Mouse (Mus musculus): ENCODE results near the gene Tent5c. TPM values are rescaled to one million over a fixed set of nuclear protein-coding genes. Genes with fewer than 3 reads are reported as not detected.

Tent5c gene
- polyA plus RNA-seq, 1 experiment from 2014 or later, result 3.2 TPM

- no peak overlapping the region for H3K4me2 ChIP-seq (replicated peaks)
- ATAC-seq (replicated peaks), result no peak
- no peaks in the 10 kb centered on the region for H3K36me3 ChIP-seq
- H3K9ac ChIP-seq (replicated peaks), result no peak overlapping the region
- H3K27ac ChIP-seq (replicated peaks), result no peak overlapping the region
- H3K27me3 ChIP-seq, result peaks cover 16% of the 10 kb centered on the region
- no peak overlapping the region for H3K4me3 ChIP-seq
- H3K9me3 ChIP-seq, result no peaks in the 10 kb centered on the region
- H3K4me1 ChIP-seq, result peaks cover 2% of the 10 kb centered on the region
- WGBS, result 89% methylated on average over 5 of the region's 5 CpGs
Observed at GRCm38 (mm10) chr3:100482971-100483610, 6.0 kb downstream of the Tent5c start.

GRCm38 (mm10) chr3:100482324-100482911 is 6.7 kb downstream of the Tent5c start:
- ATAC-seq (replicated peaks), result no peak
- Histone ChIP-seq H3K9me3 (no peaks in the 10 kb centered on the region), H3K27ac (replicated peaks) (no peak overlapping the region), H3K9ac (replicated peaks) (no peak overlapping the region), H3K4me3 (no peak overlapping the region), H3K4me1 (no peaks in the 10 kb centered on the region), H3K36me3 (no peaks in the 10 kb centered on the region), H3K4me2 (replicated peaks) (no peak overlapping the region), H3K27me3 (peaks cover 9% of the 10 kb centered on the region)
- 58% methylated on average over 7 of the region's 7 CpGs for WGBS

GRCm38 (mm10) chr3:100480251-100481005 is 8.7 kb downstream of the Tent5c start:
- H3K27ac ChIP-seq (replicated peaks), result no peak overlapping the region
- 76% methylated on average over 7 of the region's 7 CpGs for WGBS
- no peaks in the 10 kb centered on the region for H3K9me3 ChIP-seq
- H3K4me3 ChIP-seq, result no peak overlapping the region
- H3K9ac ChIP-seq (replicated peaks), result no peak overlapping the region
- no peaks in the 10 kb centered on the region for H3K4me1 ChIP-seq
- H3K4me2 ChIP-seq (replicated peaks), result no peak overlapping the region
- H3K27me3 ChIP-seq, result no peaks in the 10 kb centered on the region
- ATAC-seq (replicated peaks), result no peak
- no peaks in the 10 kb centered on the region for H3K36me3 ChIP-seq

- H3K4me1 ChIP-seq, result no peaks in the 10 kb centered on the region
- no peak overlapping the region for H3K9ac ChIP-seq (replicated peaks)
- no peaks in the 10 kb centered on the region for H3K9me3 ChIP-seq
- no peaks in the 10 kb centered on the region for H3K27me3 ChIP-seq
- no peak overlapping the region for H3K4me2 ChIP-seq (replicated peaks)
- no peaks in the 10 kb centered on the region for H3K36me3 ChIP-seq
- no peak overlapping the region for H3K4me3 ChIP-seq
- H3K27ac ChIP-seq (replicated peaks), result no peak overlapping the region
- WGBS, result 50% methylated on average over 8 of the region's 8 CpGs
- ATAC-seq (replicated peaks), result no peak
Observed at GRCm38 (mm10) chr3:100474950-100475472, 14.1 kb downstream of the Tent5c start.

- no peaks in the 10 kb centered on the region for H3K9me3 ChIP-seq
- no peaks in the 10 kb centered on the region for H3K27me3 ChIP-seq
- H3K9ac ChIP-seq (replicated peaks), result no peak overlapping the region
- no peaks in the 10 kb centered on the region for H3K4me1 ChIP-seq
- ATAC-seq (replicated peaks), result no peak
- 47% methylated on average over 7 of the region's 7 CpGs for WGBS
- no peak overlapping the region for H3K4me3 ChIP-seq
- no peak overlapping the region for H3K4me2 ChIP-seq (replicated peaks)
- no peaks in the 10 kb centered on the region for H3K36me3 ChIP-seq
- H3K27ac ChIP-seq (replicated peaks), result no peak overlapping the region
Observed at GRCm38 (mm10) chr3:100474536-100474935, 14.6 kb downstream of the Tent5c start.

GRCm38 (mm10) chr3:100473146-100473545 is 16.0 kb downstream of the Tent5c start:
- Histone ChIP-seq H3K4me3 (no peak overlapping the region), H3K4me2 (replicated peaks) (no peak overlapping the region), H3K9ac (replicated peaks) (no peak overlapping the region), H3K27me3 (no peaks in the 10 kb centered on the region), H3K9me3 (no peaks in the 10 kb centered on the region), H3K27ac (replicated peaks) (no peak overlapping the region), H3K36me3 (no peaks in the 10 kb centered on the region), H3K4me1 (no peaks in the 10 kb centered on the region)
- WGBS, result 90% methylated on average over 21 of the region's 21 CpGs
- ATAC-seq (replicated peaks), result no peak

- Histone ChIP-seq H3K27ac (replicated peaks) (no peak overlapping the region), H3K9ac (replicated peaks) (no peak overlapping the region), H3K36me3 (no peaks in the 10 kb centered on the region), H3K9me3 (no peaks in the 10 kb centered on the region), H3K4me3 (no peak overlapping the region), H3K4me1 (no peaks in the 10 kb centered on the region), H3K4me2 (replicated peaks) (no peak overlapping the region), H3K27me3 (no peaks in the 10 kb centered on the region)
- no peak for ATAC-seq (replicated peaks)
- 71% methylated on average over 3 of the region's 3 CpGs for WGBS
Observed at GRCm38 (mm10) chr3:100470902-100471301, 18.2 kb downstream of the Tent5c start.

GRCm38 (mm10) chr3:100470101-100470500 is 19.0 kb downstream of the Tent5c start:
- no peak overlapping the region for H3K4me2 ChIP-seq (replicated peaks)
- no peak overlapping the region for H3K27ac ChIP-seq (replicated peaks)
- H3K9ac ChIP-seq (replicated peaks), result no peak overlapping the region
- H3K36me3 ChIP-seq, result no peaks in the 10 kb centered on the region
- no peak for ATAC-seq (replicated peaks)
- 88% methylated on average over 3 of the region's 3 CpGs for WGBS
- H3K4me1 ChIP-seq, result no peaks in the 10 kb centered on the region
- H3K4me3 ChIP-seq, result no peak overlapping the region
- no peaks in the 10 kb centered on the region for H3K9me3 ChIP-seq
- H3K27me3 ChIP-seq, result no peaks in the 10 kb centered on the region

GRCm38 (mm10) chr3:100466551-100466950 is 22.6 kb downstream of the Tent5c start:
- Histone ChIP-seq H3K27ac (replicated peaks) (no peak overlapping the region), H3K9ac (replicated peaks) (no peak overlapping the region), H3K4me2 (replicated peaks) (no peak overlapping the region), H3K36me3 (no peaks in the 10 kb centered on the region), H3K4me1 (peaks cover 14% of the 10 kb centered on the region), H3K9me3 (no peaks in the 10 kb centered on the region), H3K27me3 (no peaks in the 10 kb centered on the region), H3K4me3 (no peak overlapping the region)
- ATAC-seq (replicated peaks), result no peak
- WGBS, result 88% methylated on average over 4 of the region's 4 CpGs

- no peak for ATAC-seq (replicated peaks)
- Histone ChIP-seq H3K27ac (replicated peaks) (no peak overlapping the region), H3K36me3 (no peaks in the 10 kb centered on the region), H3K9ac (replicated peaks) (no peak overlapping the region), H3K27me3 (no peaks in the 10 kb centered on the region), H3K4me2 (replicated peaks) (no peak overlapping the region), H3K4me1 (peaks cover 14% of the 10 kb centered on the region), H3K4me3 (no peak overlapping the region), H3K9me3 (no peaks in the 10 kb centered on the region)
- WGBS, result 92% methylated on average over 5 of the region's 5 CpGs
Observed at GRCm38 (mm10) chr3:100464596-100464995, 24.5 kb downstream of the Tent5c start.

- H3K36me3 ChIP-seq, result no peaks in the 10 kb centered on the region
- no peak for ATAC-seq (replicated peaks)
- no peak overlapping the region for H3K4me2 ChIP-seq (replicated peaks)
- H3K9ac ChIP-seq (replicated peaks), result no peak overlapping the region
- H3K27me3 ChIP-seq, result no peaks in the 10 kb centered on the region
- H3K9me3 ChIP-seq, result no peaks in the 10 kb centered on the region
- no peak overlapping the region for H3K4me3 ChIP-seq
- peaks cover 14% of the 10 kb centered on the region for H3K4me1 ChIP-seq
- no peak overlapping the region for H3K27ac ChIP-seq (replicated peaks)
- WGBS, result 63% methylated on average over 2 of the region's 2 CpGs
Observed at GRCm38 (mm10) chr3:100463959-100464265, 25.2 kb downstream of the Tent5c start.

GRCm38 (mm10) chr3:100463160-100463958 is 25.8 kb downstream of the Tent5c start:
- no peak overlapping the region for H3K4me3 ChIP-seq
- H3K27ac ChIP-seq (replicated peaks), result no peak overlapping the region
- H3K27me3 ChIP-seq, result no peaks in the 10 kb centered on the region
- no peak overlapping the region for H3K9ac ChIP-seq (replicated peaks)
- WGBS, result 24% methylated on average over 12 of the region's 12 CpGs
- H3K36me3 ChIP-seq, result no peaks in the 10 kb centered on the region
- H3K4me1 ChIP-seq, result peaks cover 14% of the 10 kb centered on the region
- ATAC-seq (replicated peaks), result no peak
- H3K9me3 ChIP-seq, result no peaks in the 10 kb centered on the region
- no peak overlapping the region for H3K4me2 ChIP-seq (replicated peaks)
